Mouse (Mus musculus) small intestine, adult 2 months (tissue): ENCODE measurements around the gene Ppp1r13l. TPM values are rescaled to one million over a fixed set of nuclear protein-coding genes. Genes with fewer than 3 reads are reported as not detected.

Source experiments
- H3K27ac ChIP-seq: fragments of 200-500 bp; 2 replicates; pipeline ENCODE4 v1.5.1; 2012; ENCODE audit warnings: low read depth, low read length, control low read depth, inconsistent platforms; ENCODE audit not compliant: insufficient read depth
- H3K27me3 ChIP-seq: fragments of 200-500 bp; 2 replicates; pipeline ENCODE4 v1.6.1; 2012; ENCODE audit warnings: mild to moderate bottlenecking, moderate library complexity, low read length, inconsistent platforms; ENCODE audit not compliant: control insufficient read depth, insufficient read depth
- H3K36me3 ChIP-seq: fragments of 200-500 bp; 2 replicates; pipeline ENCODE4 v1.6.1; 2012; ENCODE audit warnings: mild to moderate bottlenecking, low read length, control low read depth, inconsistent platforms; ENCODE audit not compliant: control insufficient read depth, insufficient read depth
- H3K4me1 ChIP-seq: fragments of 200-500 bp; 2 replicates; pipeline ENCODE4 v1.6.1; 2012; ENCODE audit warnings: low read length, inconsistent platforms, mixed read lengths; ENCODE audit not compliant: control insufficient read depth, insufficient read depth, insufficient read length
- H3K4me3 ChIP-seq: fragments of 200-500 bp; 2 replicates; pipeline ENCODE4 v1.5.1; 2012; ENCODE audit warnings: low read depth, mild to moderate bottlenecking, control low read depth, inconsistent platforms, low read length, moderate library complexity
- CTCF ChIP-seq: fragments of 200-500 bp; IDR thresholded peaks from 2 replicates; pipeline ENCODE4 v1.5.1; 2012; ENCODE audit warnings: low read depth, mild to moderate bottlenecking, control low read depth, inconsistent platforms, low read length, moderate library complexity, mixed read lengths; ENCODE audit not compliant: insufficient replicate concordance, insufficient read length; ENCODE audit errors: extremely low read depth
- POLR2A ChIP-seq: fragments of 200-500 bp; IDR thresholded peaks from 2 replicates; pipeline ENCODE4 v1.6.1; 2012; ENCODE audit warnings: low read depth, mild to moderate bottlenecking, control low read depth, inconsistent platforms, low read length, moderate library complexity
- WGBS: fragments of 180-500 bp; shearing (Covaris S2); methylation state at CpG from one replicate; pipeline ENCODE4 v1.1.7; 2018; 5-methylcytosine and 5-hydroxymethylcytosine counted together
- polyA plus RNA-seq: library from polyadenylated mRNA; depleted of rRNA; stranded (reverse); fragments of >200 nt; gene quantifications from 2 replicates; pipeline ENCODE4 v1.2.3, GENCODE M21; 2012

The Ppp1r13l gene
- polyA plus RNA-seq, 1 experiment: 10.4 TPM

GRCm38 (mm10) chr7:19343210-19343808 lies 16.2 kb upstream of the Ppp1r13l start:
- under 1% methylated on average over 11 of the region's 11 CpGs for WGBS
- peaks cover 14% of the 10 kb centered on the region for H3K4me1 ChIP-seq
- peaks cover 8% of the 10 kb centered on the region for H3K27me3 ChIP-seq
- H3K4me3 ChIP-seq: no peak overlapping the region
- TF ChIP-seq POLR2A (no peak), CTCF (peak; percentile 95)
- H3K27ac ChIP-seq: no peak overlapping the region
- H3K36me3 ChIP-seq: 0 out of 2 replicates have a peak, but pooled peaks cover under 1% of the 10 kb centered on the region

- H3K36me3 ChIP-seq: peaks cover 4% of the 10 kb centered on the region
- no peak for TF ChIP-seq CTCF
- no peak for TF ChIP-seq POLR2A
- H3K27me3 ChIP-seq: peaks cover 8% of the 10 kb centered on the region
- H3K4me1 ChIP-seq: peaks cover 14% of the 10 kb centered on the region
- peak within 1 kb of the TSS; percentile 76 for H3K27ac ChIP-seq
- 14% methylated on average over 12 of the region's 12 CpGs for WGBS
- H3K4me3 ChIP-seq: peak within 1 kb of the TSS; percentile 67
Observed at GRCm38 (mm10) chr7:19344237-19344847, 15.2 kb upstream of the Ppp1r13l start, which contains the start of gene Ercc1. TSS of gene Ercc1 (plus strand) at chr7:19344778.

DNA sequence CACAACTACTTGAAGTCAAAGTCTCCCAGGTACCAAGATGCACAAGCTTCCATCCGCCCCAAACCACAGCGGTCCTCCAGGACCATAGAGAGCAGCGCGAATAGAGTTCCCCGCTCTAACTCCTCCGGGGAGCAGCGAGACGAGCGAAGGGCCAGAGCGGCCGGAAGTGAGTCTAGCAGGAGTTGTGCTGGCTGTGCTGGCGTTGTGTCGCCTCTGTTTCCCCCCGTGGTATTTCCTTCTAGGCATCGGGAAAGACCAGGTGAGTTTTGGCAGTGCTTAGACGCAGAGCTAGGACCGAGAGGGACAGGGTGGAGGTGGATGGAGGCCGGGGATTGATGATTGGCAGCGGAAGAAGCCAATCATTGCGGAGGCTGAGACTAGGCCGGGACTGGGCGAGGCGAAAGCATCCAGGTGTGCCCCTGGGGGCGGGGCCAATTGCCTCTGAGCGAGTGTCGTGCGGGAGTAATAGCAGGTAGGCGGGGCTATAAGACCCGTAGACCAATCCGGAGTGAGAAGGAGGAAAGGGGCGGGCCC lies 14.5 kb upstream of the Ppp1r13l start:
- H3K27me3 ChIP-seq: peaks cover 8% of the 10 kb centered on the region
- under 1% methylated on average over 31 of the region's 31 CpGs for WGBS
- TF ChIP-seq CTCF (no peak), POLR2A (no peak)
- H3K4me3 ChIP-seq: peak overlapping the region; percentile 67
- H3K27ac ChIP-seq: peak overlapping the region; percentile 76
- peaks cover 4% of the 10 kb centered on the region for H3K36me3 ChIP-seq
- H3K4me1 ChIP-seq: peaks cover 14% of the 10 kb centered on the region

DNA sequence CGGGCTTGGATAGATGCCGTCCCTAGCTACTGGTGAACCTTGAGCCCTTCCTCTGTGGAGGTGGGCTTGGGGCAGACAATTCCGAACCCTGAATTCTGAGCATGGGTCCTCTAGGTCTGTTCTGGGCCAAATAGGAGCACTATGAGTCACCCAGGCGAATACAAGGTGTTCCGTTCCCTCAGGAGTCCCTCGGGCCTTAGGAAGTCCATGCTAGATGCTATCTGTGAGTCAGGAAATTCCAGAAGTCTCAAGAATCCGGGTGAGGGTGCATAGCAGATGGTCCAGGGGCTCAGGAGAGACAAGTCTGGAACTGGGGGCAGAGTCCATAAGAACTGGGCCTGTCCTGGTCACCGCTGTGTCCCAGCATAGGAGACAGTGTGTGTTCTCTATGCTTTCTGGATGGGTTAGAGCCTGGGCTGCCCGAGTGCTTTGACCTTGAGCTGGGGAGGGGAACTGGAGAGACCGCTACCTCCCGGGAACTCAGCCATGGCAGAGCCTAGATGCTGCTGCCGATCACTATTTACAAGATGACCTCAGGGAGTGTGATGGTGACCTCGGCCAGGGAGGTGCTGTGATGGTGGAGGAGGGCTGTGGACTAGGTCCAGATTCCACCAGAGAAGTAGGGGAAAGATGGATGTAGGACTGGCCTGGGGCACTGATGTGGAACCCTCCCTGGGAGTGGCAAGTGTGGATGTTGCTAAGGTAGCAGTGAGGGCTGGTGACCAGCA lies 10.2 kb upstream of the Ppp1r13l start:
- WGBS: 82% methylated on average over 13 of the region's 13 CpGs
- Histone ChIP-seq H3K27me3 (no peaks in the 10 kb centered on the region), H3K36me3 (peaks cover 7% of the 10 kb centered on the region), H3K4me1 (peaks cover 8% of the 10 kb centered on the region), H3K27ac (no peak overlapping the region), H3K4me3 (no peak overlapping the region)
- no peak for TF ChIP-seq POLR2A
- TF ChIP-seq CTCF: no peak

DNA sequence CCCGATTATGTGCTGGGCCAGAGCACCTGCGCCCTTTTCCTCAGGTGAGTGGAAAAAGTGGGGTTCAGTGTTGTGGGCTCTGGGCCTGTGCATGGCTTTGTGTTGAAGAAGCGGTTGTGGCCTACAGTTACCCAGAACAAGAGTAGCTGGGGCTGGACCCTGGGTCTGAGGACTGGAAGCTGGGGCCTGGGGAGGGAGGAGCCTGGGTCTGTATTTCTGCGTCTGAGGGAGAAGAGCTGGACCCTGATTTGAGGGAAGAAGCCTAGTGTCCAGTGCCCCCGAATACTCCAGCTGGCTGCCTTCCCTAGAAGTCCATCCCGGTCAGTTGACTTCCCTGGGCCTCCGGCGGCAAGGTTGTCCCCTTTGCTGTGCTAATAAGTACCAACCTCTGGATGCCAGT lies 9.3 kb upstream of the Ppp1r13l start:
- Histone ChIP-seq H3K27me3 (no peaks in the 10 kb centered on the region), H3K4me3 (no peak overlapping the region), H3K36me3 (peaks cover 11% of the 10 kb centered on the region), H3K27ac (no peak overlapping the region), H3K4me1 (peaks cover 6% of the 10 kb centered on the region; the same call in 1 of the 2 replicates)
- 97% methylated on average over 8 of the region's 8 CpGs for WGBS
- no peak for TF ChIP-seq CTCF
- no peak for TF ChIP-seq POLR2A

DNA sequence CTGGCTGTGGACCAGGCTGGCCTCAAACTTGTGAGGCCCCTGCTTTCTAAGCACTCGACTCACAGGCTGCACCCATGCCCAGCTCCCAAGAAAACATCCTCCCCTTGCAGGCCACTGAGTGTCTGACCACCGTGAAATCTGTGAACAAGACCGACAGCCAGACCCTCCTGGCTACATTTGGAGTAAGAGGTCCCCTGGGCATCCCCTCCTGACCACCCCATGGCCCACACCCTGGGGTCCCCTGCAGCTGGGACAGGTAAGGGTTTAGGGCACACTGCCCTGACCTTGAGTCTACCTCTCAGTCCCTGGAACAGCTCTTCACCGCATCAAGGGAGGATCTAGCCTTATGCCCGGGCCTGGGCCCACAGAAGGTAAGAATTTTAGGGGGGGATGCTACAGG lies 4.6 kb upstream of the Ppp1r13l start:
- H3K27ac ChIP-seq: no peak overlapping the region
- peaks cover under 1% of the 10 kb centered on the region for H3K4me1 ChIP-seq
- TF ChIP-seq POLR2A (no peak), CTCF (no peak)
- H3K4me3 ChIP-seq: no peak overlapping the region
- no peaks in the 10 kb centered on the region for H3K27me3 ChIP-seq
- WGBS: 90% methylated on average over 5 of the region's 5 CpGs
- H3K36me3 ChIP-seq: peaks cover 6% of the 10 kb centered on the region; the same call in 1 of the 2 replicates
